Mouse (Mus musculus) embryonic stem cell, embryonic (primary cell): ENCODE measurements around the gene Slc12a3.

Source experiments
- CTCF ChIA-PET, 4 experiments: fragments of 300-600 bp in 2 of 4; fragments of 350-600 bp in 2 of 4; sonication (Branson Sonifier 250); formaldehyde crosslinking; loops; one replicate each; lab custom pipeline; 2022; ENCODE audit warnings: inconsistent platforms in 2 of 4; lab: Charles Lee
- POLR2A ChIA-PET, 4 experiments: fragments of 300-600 bp in 2 of 4; fragments of 350-600 bp in 2 of 4; sonication (Branson Sonifier 250); formaldehyde crosslinking; loops; one replicate each; lab custom pipeline; 2022; ENCODE audit warnings: antibody characterized with exemption in 4 of 4, inconsistent platforms in 1 of 4; lab: Charles Lee

Gene Slc12a3

GRCm38 (mm10) chr8:94320036-94320435 is 9.0 kb upstream of the Slc12a3 start:
- POLR2A ChIA-PET, result interaction anchor here in 1 of 4 experiments (1.0 to 1.4 kb wide), 2 partner anchors 23 to 66 kb away, joined by 3 to 7 read pairs; partner anchors contain the start of gene Herpud1

GRCm38 (mm10) chr8:94322083-94322482 is 6.9 kb upstream of the Slc12a3 start:
- POLR2A ChIA-PET, result interaction anchor here in 1 of 4 experiments (1.8 kb wide), 1 partner anchor 70 kb away, joined by 5 read pairs; no protein-coding TSS in a partner anchor
- CTCF ChIA-PET, result interaction anchor here in 3 of 4 experiments (0.7 to 1.7 kb wide), 7 partner anchors 9 to 170 kb away, joined by 3 to 7 read pairs (median 6); no protein-coding TSS in a partner anchor

More at GRCm38 (mm10) chr8:94320036-94320435, 9.0 kb upstream of the Slc12a3 start:
- CTCF ChIA-PET, result no interaction called here

- CTCF ChIA-PET, result interaction anchor here in 2 of 4 experiments (1.7 to 2.8 kb wide), 1 partner anchor 20 kb away, joined by 7 to 12 read pairs; no protein-coding TSS in a partner anchor
- POLR2A ChIA-PET, result interaction anchor here in 1 of 4 experiments (1.8 kb wide), 1 partner anchor 69 kb away, joined by 5 read pairs; no protein-coding TSS in a partner anchor
Observed at GRCm38 (mm10) chr8:94323041-94323440, 6.0 kb upstream of the Slc12a3 start.

GRCm38 (mm10) chr8:94324071-94324470 is 4.9 kb upstream of the Slc12a3 start:
- CTCF ChIA-PET, result interaction anchor here (1.0 to 2.8 kb wide), 6 partner anchors 19 to 169 kb away, joined by 3 to 12 read pairs (median 7); no protein-coding TSS in a partner anchor
- POLR2A ChIA-PET, result interaction anchor here in 2 of 4 experiments (0.6 to 1.2 kb wide), 3 partner anchors 32 to 267 kb away, joined by 3 to 4 read pairs (median 3); partner anchors contain the start of gene Mt2 (in 1 of the 2)

- CTCF ChIA-PET, result interaction anchor here in 2 of 4 experiments (0.6 to 2.8 kb wide), 5 partner anchors 17 to 493 kb away, joined by 3 to 12 read pairs (median 6); no protein-coding TSS in a partner anchor
Observed at GRCm38 (mm10) chr8:94326016-94326415, 3.0 kb upstream of the Slc12a3 start.

GRCm38 (mm10) chr8:94330733-94331132 is 1.7 kb downstream of the Slc12a3 start:
- ChIA-PET POLR2A (interaction anchor here in 3 of 4 experiments (0.5 to 1.4 kb wide), 3 partner anchors 12 to 443 kb away, joined by 3 to 4 read pairs (median 3); no protein-coding TSS in a partner anchor), CTCF (interaction anchor here (0.5 to 4.0 kb wide), 32 partner anchors 8 to 372 kb away, joined by 3 to 40 read pairs (median 4); no protein-coding TSS in a partner anchor)

More at GRCm38 (mm10) chr8:94326016-94326415, 3.0 kb upstream of the Slc12a3 start:
- POLR2A ChIA-PET, result interaction anchor here in 1 of 4 experiments (0.6 kb wide), 1 partner anchor 154 kb away, joined by 4 read pairs; no protein-coding TSS in a partner anchor

GRCm38 (mm10) chr8:94333345-94333744 is 4.3 kb downstream of the Slc12a3 start:
- CTCF ChIA-PET, result interaction anchor here (0.5 to 3.1 kb wide), 11 partner anchors 9 to 159 kb away, joined by 3 to 15 read pairs (median 4); no protein-coding TSS in a partner anchor
- POLR2A ChIA-PET, result no interaction called here

- ChIA-PET CTCF (interaction anchor here in 3 of 4 experiments (0.5 to 2.2 kb wide), 6 partner anchors 54 to 157 kb away, joined by 3 to 5 read pairs (median 4); no protein-coding TSS in a partner anchor), POLR2A (no interaction called here)
Observed at GRCm38 (mm10) chr8:94337559-94337958, 8.6 kb downstream of the Slc12a3 start.

- POLR2A ChIA-PET, result no interaction called here
- CTCF ChIA-PET, result no interaction called here
Observed at GRCm38 (mm10) chr8:94340796-94341195, 11.8 kb downstream of the Slc12a3 start.

- ChIA-PET CTCF (interaction anchor here (0.5 to 2.9 kb wide), 70 partner anchors 9 to 1425 kb away, joined by 3 to 19 read pairs (median 4); no protein-coding TSS in a partner anchor), POLR2A (interaction anchor here in 3 of 4 experiments (0.7 to 1.6 kb wide), 9 partner anchors 13 to 247 kb away, joined by 3 to 7 read pairs (median 4); no protein-coding TSS in a partner anchor)
Observed at GRCm38 (mm10) chr8:94342691-94343090, 13.7 kb downstream of the Slc12a3 start.

GRCm38 (mm10) chr8:94343290-94343689 is 14.3 kb downstream of the Slc12a3 start:
- ChIA-PET POLR2A (interaction anchor here (0.6 to 1.6 kb wide), 10 partner anchors 13 to 323 kb away, joined by 3 to 7 read pairs (median 3); partner anchors contain the start of gene Arl2bp (in 1 of the 4)), CTCF (interaction anchor here (0.5 to 2.9 kb wide), 77 partner anchors 9 to 1426 kb away, joined by 3 to 19 read pairs (median 4); no protein-coding TSS in a partner anchor)

- ChIA-PET CTCF (interaction anchor here (0.5 to 2.9 kb wide), 54 partner anchors 9 to 918 kb away, joined by 3 to 19 read pairs (median 5); no protein-coding TSS in a partner anchor), POLR2A (interaction anchor here (0.5 to 1.6 kb wide), 7 partner anchors 14 to 322 kb away, joined by 3 to 5 read pairs (median 3); partner anchors contain the start of gene Arl2bp (in 1 of the 4))
Observed at GRCm38 (mm10) chr8:94343778-94344320, 14.8 kb downstream of the Slc12a3 start.

- POLR2A ChIA-PET, result no interaction called here
- CTCF ChIA-PET, result interaction anchor here in 1 of 4 experiments (0.5 kb wide), 1 partner anchor 30 kb away, joined by 3 read pairs; no protein-coding TSS in a partner anchor
Observed at GRCm38 (mm10) chr8:94345657-94346056, 16.7 kb downstream of the Slc12a3 start.

GRCm38 (mm10) chr8:94346264-94346663 is 17.3 kb downstream of the Slc12a3 start:
- POLR2A ChIA-PET, result interaction anchor here in 1 of 4 experiments (1.2 kb wide), 1 partner anchor 38 kb away, joined by 4 read pairs; no protein-coding TSS in a partner anchor
- CTCF ChIA-PET, result interaction anchor here in 1 of 4 experiments (0.6 kb wide), 2 partner anchors 403 to 674 kb away, joined by 3 to 4 read pairs; no protein-coding TSS in a partner anchor

- CTCF ChIA-PET, result interaction anchor here in 1 of 4 experiments (1.1 kb wide), 1 partner anchor 52 kb away, joined by 3 read pairs; no protein-coding TSS in a partner anchor
Observed at GRCm38 (mm10) chr8:94348425-94348824, 19.4 kb downstream of the Slc12a3 start.

GRCm38 (mm10) chr8:94354069-94354531 is 25.1 kb downstream of the Slc12a3 start:
- CTCF ChIA-PET, result interaction anchor here in 2 of 4 experiments (1.7 to 3.5 kb wide), 3 partner anchors 11 kb away, joined by 5 to 11 read pairs (median 9); no protein-coding TSS in a partner anchor
- POLR2A ChIA-PET, result no interaction called here

More at GRCm38 (mm10) chr8:94348425-94348824, 19.4 kb downstream of the Slc12a3 start:
- POLR2A ChIA-PET, result interaction anchor here in 2 of 4 experiments (0.6 to 0.7 kb wide), 2 partner anchors 45 to 120 kb away, joined by 4 read pairs; no protein-coding TSS in a partner anchor

GRCm38 (mm10) chr8:94354571-94354970 is 25.6 kb downstream of the Slc12a3 start:
- ChIA-PET POLR2A (interaction anchor here in 1 of 4 experiments (0.9 kb wide), 1 partner anchor 22 kb away, joined by 3 read pairs; no protein-coding TSS in a partner anchor), CTCF (interaction anchor here (0.6 to 3.5 kb wide), 4 partner anchors 11 to 20 kb away, joined by 4 to 11 read pairs (median 7); no protein-coding TSS in a partner anchor)
